Mouse (Mus musculus) C2C12 (cell line): ENCODE measurements around the gene Krt6a. TPM values are rescaled to one million over a fixed set of nuclear protein-coding genes. Genes with fewer than 3 reads are reported as not detected.

Source experiments
- H3K27me3 ChIP-seq: one replicate; pipeline ENCODE4 v1.6.1; 2011; ENCODE audit not compliant: control insufficient read depth, insufficient read depth, insufficient read length
- H3K36me3 ChIP-seq: one replicate; pipeline ENCODE4 v1.6.1; 2011; ENCODE audit not compliant: control insufficient read depth, insufficient read depth
- H3K4me3 ChIP-seq: one replicate; pipeline ENCODE4 v1.5.1; 2011; ENCODE audit warnings: mild to moderate bottlenecking, control low read depth; ENCODE audit not compliant: poor library complexity, insufficient read depth, severe bottlenecking
- H3K79me2 ChIP-seq: one replicate; pipeline ENCODE4 v1.6.1; 2011; ENCODE audit not compliant: control insufficient read depth, insufficient read depth
- H3K79me3 ChIP-seq: one replicate; pipeline ENCODE4 v1.6.1; 2011; ENCODE audit warnings: low read depth, control low read depth
- H3ac ChIP-seq: one replicate; pipeline ENCODE3; 2011; ENCODE audit warnings: low read depth; ENCODE audit not compliant: control insufficient read depth, insufficient read length
- CEBPB ChIP-seq: IDR thresholded peaks from one replicate; pipeline ENCODE4 v1.6.1; 2011; ENCODE audit warnings: low read depth, mild to moderate bottlenecking, control low read depth, moderate library complexity
- CTCF ChIP-seq: IDR thresholded peaks from one replicate; pipeline ENCODE4 v1.5.1; 2011; ENCODE audit not compliant: control insufficient read depth, insufficient read depth, insufficient read length
- FOSL1 ChIP-seq: IDR thresholded peaks from one replicate; pipeline ENCODE4 v1.8.0; 2011; ENCODE audit warnings: mild to moderate bottlenecking, low read length; ENCODE audit not compliant: poor library complexity, insufficient read depth, severe bottlenecking
- MAX ChIP-seq: IDR thresholded peaks from one replicate; pipeline ENCODE4 v1.6.1; 2011; ENCODE audit warnings: mild to moderate bottlenecking, control low read depth
- MYOD1 ChIP-seq: IDR thresholded peaks from one replicate; pipeline ENCODE4 v1.6.1; 2011; ENCODE audit warnings: low read depth; ENCODE audit not compliant: control insufficient read depth, insufficient read length
- MYOG ChIP-seq: IDR thresholded peaks from one replicate; pipeline ENCODE4 v1.6.1; 2011; ENCODE audit not compliant: control insufficient read depth, insufficient read length; ENCODE audit errors: extremely low read depth
- USF1 ChIP-seq: IDR thresholded peaks from one replicate; pipeline ENCODE4 v1.6.1; 2011; ENCODE audit warnings: low read depth, mild to moderate bottlenecking, control low read depth, moderate library complexity
- long read RNA-seq, 2 experiments: library from polyadenylated mRNA; unstranded; transcript quantifications; one replicate each; pipeline ENCODE4 v2.0.0; 2019 to 2020
- polyA plus RNA-seq: library from polyadenylated mRNA; unstranded; fragments of >200 nt; fragmentation: generic; extraction: Trizol; gene quantifications from one replicate; pipeline ENCODE4 v1.2.1, GENCODE M21; 2012; ENCODE audit warnings: missing spikeins

The Krt6a gene
- polyA plus RNA-seq: not detected
- long read RNA-seq, experiment 1: 0 reads
- long read RNA-seq, experiment 2: 0 reads

GRCm38 (mm10) chr15:101694207-101694606, at the start of gene Krt6a:
Gene Krt6a, minus strand, starts transcription at chr15:101694307.
- Histone ChIP-seq H3K4me3 (no peak within 1 kb of the TSS), H3K79me2 (no peaks in the 10 kb centered on the region), H3K36me3 (no peaks in the 10 kb centered on the region), H3ac (no peak within 1 kb of the TSS), H3K27me3 (peaks cover 13% of the 10 kb centered on the region), H3K79me3 (no peaks in the 10 kb centered on the region)
- no peak for TF ChIP-seq CEBPB
- no peak for TF ChIP-seq FOSL1

GRCm38 (mm10) chr15:101742711-101743110, 48.6 kb upstream of the Krt6a start, which contains the start of gene Krt71:
Gene Krt71, minus strand, starts transcription at chr15:101743109.
- TF ChIP-seq CTCF (no peak), FOSL1 (no peak), MAX (no peak), CEBPB (no peak), USF1 (no peak), MYOG (no peak), MYOD1 (no peak)
- Histone ChIP-seq H3K27me3 (peaks cover 52% of the 10 kb centered on the region), H3K79me2 (no peaks in the 10 kb centered on the region), H3K4me3 (no peak within 1 kb of the TSS), H3K36me3 (no peaks in the 10 kb centered on the region), H3K79me3 (no peaks in the 10 kb centered on the region), H3ac (no peak within 1 kb of the TSS)

- no peaks in the 10 kb centered on the region for H3K36me3 ChIP-seq
- no peak overlapping the region for H3K4me3 ChIP-seq
- no peak overlapping the region for H3ac ChIP-seq
- H3K79me2 ChIP-seq: no peaks in the 10 kb centered on the region
- TF ChIP-seq MAX (no peak), CEBPB (no peak), FOSL1 (no peak), MYOG (no peak), CTCF (no peak), USF1 (no peak), MYOD1 (no peak)
- peaks cover 39% of the 10 kb centered on the region for H3K27me3 ChIP-seq
- no peaks in the 10 kb centered on the region for H3K79me3 ChIP-seq
These were observed 43.7 kb upstream of the Krt6a start for GRCm38 (mm10) chr15:101737786-101738185.

- Histone ChIP-seq H3K4me3 (no peak overlapping the region), H3K79me3 (no peaks in the 10 kb centered on the region), H3K79me2 (no peaks in the 10 kb centered on the region), H3K27me3 (peaks cover 13% of the 10 kb centered on the region), H3K36me3 (no peaks in the 10 kb centered on the region), H3ac (no peak overlapping the region)
- TF ChIP-seq USF1 (no peak), CEBPB (no peak), MAX (no peak), CTCF (no peak), MYOD1 (no peak), MYOG (no peak), FOSL1 (no peak)
These were observed 36.5 kb upstream of the Krt6a start for GRCm38 (mm10) chr15:101730653-101731052.

- no peaks in the 10 kb centered on the region for H3K79me3 ChIP-seq
- H3ac ChIP-seq: no peak overlapping the region
These were observed 30.6 kb upstream of the Krt6a start for GRCm38 (mm10) chr15:101724686-101725085.

GRCm38 (mm10) chr15:101715831-101716230, 21.7 kb upstream of the Krt6a start:
- Histone ChIP-seq H3K79me3 (no peaks in the 10 kb centered on the region), H3K4me3 (no peak overlapping the region), H3K79me2 (no peaks in the 10 kb centered on the region), H3K36me3 (no peaks in the 10 kb centered on the region), H3ac (no peak overlapping the region), H3K27me3 (peaks cover 14% of the 10 kb centered on the region)
- TF ChIP-seq CEBPB (no peak), FOSL1 (no peak), CTCF (no peak), MYOD1 (no peak), USF1 (no peak), MYOG (no peak), MAX (no peak)

More at GRCm38 (mm10) chr15:101724686-101725085, 30.6 kb upstream of the Krt6a start:
- no peak overlapping the region for H3K4me3 ChIP-seq
- no peak for TF ChIP-seq MAX
- TF ChIP-seq USF1: no peak
- no peak for TF ChIP-seq CTCF
- no peak for TF ChIP-seq MYOG
- no peak for TF ChIP-seq CEBPB
- TF ChIP-seq MYOD1: no peak
- peaks cover 3% of the 10 kb centered on the region for H3K27me3 ChIP-seq
- H3K79me2 ChIP-seq: no peaks in the 10 kb centered on the region
- no peaks in the 10 kb centered on the region for H3K36me3 ChIP-seq
